Mouse (Mus musculus) heart, adult 2 months (tissue): ENCODE measurements around the gene Pik3cd.

Source experiments
- CTCF ChIP-seq: fragments of 200-600 bp; IDR thresholded peaks from 2 replicates; pipeline ENCODE4 v1.8.1; 2022; ENCODE audit warnings: antibody characterized with exemption, mild to moderate bottlenecking, moderate library complexity
- EP300 ChIP-seq: fragments of 200-500 bp; IDR thresholded peaks from 2 replicates; pipeline ENCODE4 v1.6.1; 2011; ENCODE audit warnings: low read depth, low read length, control low read depth; ENCODE audit not compliant: insufficient read depth
- POLR2A ChIP-seq: fragments of 200-500 bp; IDR thresholded peaks from 2 replicates; pipeline ENCODE4 v1.6.1; 2011; ENCODE audit warnings: mild to moderate bottlenecking, low read depth, low read length, control low read depth; ENCODE audit not compliant: insufficient read depth

GRCm38 (mm10) chr4:149645761-149646160 is 56.6 kb downstream of the Pik3cd start:
- TF ChIP-seq CTCF = no peak
- no peak for TF ChIP-seq EP300
- TF ChIP-seq POLR2A = no peak
